Mouse (Mus musculus) gastrocnemius, postnatal 14 days (tissue): ENCODE results near the gene Myh7b. TPM values are rescaled to one million over a fixed set of nuclear protein-coding genes. Genes with fewer than 3 reads are reported as not detected.
"Not testable (repeated sequence)": the region's sequence is repeated elsewhere in the genome, so short reads cannot be mapped to it uniquely, and the experiment has no call there.

ENCODE experiments used
- DNase-seq: peaks from one replicate; pipeline ENCODE4 v3.0.0; 2021; ENCODE audit warnings: mixed read lengths
- intact Hi-C: fragments of 180-260 bp; cut with DNase I; formaldehyde crosslinking; loops from one replicate; pipeline ENCODE4 v1.15.1; 2025; ENCODE audit warnings: low total_unique reads
- total RNA-seq, 2 experiments: library from RNA; stranded (reverse); gene quantifications; 2 replicates each; pipeline ENCODE4 v1.2.3; 2021

Gene Myh7b
- total RNA-seq, 2 experiments from 2014 or later = 1.4 to 2.0 TPM

DNA sequence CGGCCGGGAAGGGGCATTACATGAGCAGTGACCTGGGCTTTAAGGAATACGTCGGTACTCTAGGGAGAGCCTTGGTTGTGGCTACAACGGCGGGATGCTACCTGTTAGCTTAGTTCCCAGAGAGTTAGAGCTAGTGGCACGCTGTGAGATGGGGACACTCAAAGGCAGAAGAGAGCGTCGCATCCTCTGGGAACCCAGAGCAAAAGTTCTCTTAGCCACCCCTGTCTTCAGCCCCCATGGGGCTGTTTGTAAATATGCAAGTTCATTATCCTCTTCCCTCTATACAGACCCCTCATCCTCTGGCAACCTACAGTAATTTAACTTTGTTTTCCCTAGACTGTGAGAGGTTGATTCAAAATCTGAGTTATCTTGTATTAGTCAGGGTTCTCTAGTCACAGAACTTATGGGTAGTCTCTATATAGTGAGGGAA, 18.1 kb upstream of the Myh7b start:
- intact Hi-C loops = no loop called here
- no peak for DNase-seq

GRCm38 (mm10) chr2:155595516-155595915, 15.5 kb upstream of the Myh7b start:
- intact Hi-C loops = no loop called here
- DNase-seq = no peak

DNA sequence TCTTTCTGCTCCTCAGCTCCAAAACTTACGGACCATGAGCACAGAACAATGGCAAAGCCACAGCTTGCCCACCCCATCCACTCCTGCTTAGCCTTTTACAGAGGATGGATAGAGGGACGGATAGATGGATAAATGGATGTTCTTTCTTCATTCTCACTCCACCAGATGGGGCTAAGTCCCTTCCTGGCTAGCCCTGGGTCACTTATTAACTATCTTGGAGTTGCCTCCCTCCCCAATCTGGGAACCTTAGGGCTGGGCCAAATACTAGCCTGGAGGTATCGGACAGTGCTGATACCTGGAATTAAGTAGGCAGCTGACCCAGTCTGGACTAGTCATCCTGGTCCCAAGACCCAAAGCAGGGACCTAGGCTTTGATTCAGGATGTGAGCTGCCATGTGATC, 7.3 kb upstream of the Myh7b start:
- no peak for DNase-seq

DNA sequence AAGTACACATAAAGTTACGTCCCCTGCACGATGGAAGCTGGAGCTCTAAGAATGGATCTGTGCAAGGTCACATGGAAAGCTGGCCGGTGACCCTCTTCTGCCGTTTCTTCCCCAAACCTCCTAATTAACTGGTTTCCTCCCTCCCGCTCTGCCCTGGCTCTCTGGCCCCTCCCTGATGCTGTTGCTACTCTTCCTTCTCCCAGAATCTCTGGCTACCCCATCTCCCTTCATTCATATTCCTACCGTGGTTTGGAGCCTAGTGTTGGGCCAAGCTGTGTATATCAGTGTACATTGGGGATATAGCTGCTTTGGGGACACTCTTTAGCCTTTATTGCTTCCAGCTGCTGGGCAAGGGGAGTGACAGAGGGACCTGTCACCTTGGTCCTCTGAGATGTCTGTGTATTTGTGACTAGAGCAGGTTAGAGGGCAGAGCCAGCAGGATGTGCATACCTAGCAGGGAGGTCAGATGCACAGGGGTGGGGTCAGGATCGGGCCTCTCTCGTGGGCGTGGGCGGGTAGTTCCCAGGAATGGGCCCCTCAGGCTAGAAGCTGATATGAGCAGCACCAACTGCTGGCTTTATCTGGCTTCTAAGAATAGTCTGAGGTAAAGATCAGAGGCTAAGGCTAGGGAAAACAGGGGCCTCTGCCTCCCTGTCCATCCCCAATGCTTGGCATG, 6.3 kb upstream of the Myh7b start:
- no peak for DNase-seq
- intact Hi-C loops = no loop called here

More for the DNA sequence above, 7.3 kb upstream of the Myh7b start:
- intact Hi-C loops = no loop called here

GRCm38 (mm10) chr2:155605236-155605589, 5.8 kb upstream of the Myh7b start:
- DNase-seq, intact Hi-C loops: not testable (repeated sequence)

- intact Hi-C loops = no loop called here
- DNase-seq = no peak
Observed at GRCm38 (mm10) chr2:155606360-155606759, 4.7 kb upstream of the Myh7b start.

GRCm38 (mm10) chr2:155611834-155612550, 980 bp downstream of the Myh7b start:
- DNase-seq = no peak
- intact Hi-C loops = no loop called here

DNA sequence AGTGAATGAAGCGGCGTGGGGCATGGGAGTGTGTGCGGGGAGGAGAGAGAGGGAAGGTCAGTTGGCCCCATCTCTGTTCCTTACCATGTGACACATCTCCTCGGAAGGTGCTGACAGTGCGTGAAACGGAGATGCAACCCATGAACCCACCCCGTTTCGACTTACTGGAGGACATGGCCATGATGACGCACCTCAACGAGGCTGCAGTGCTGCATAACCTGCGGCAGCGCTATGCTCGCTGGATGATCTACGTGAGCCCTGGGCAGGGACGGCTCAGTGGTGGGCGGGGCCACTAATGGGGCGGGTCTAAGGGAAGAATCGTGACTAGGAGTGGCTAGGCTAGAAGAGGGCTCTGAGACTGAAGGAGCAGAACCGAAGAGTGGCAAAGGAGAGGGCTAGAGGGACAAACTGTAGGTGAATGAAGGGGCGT, 2.3 kb downstream of the Myh7b start:
- intact Hi-C loops = no loop called here
- peak; percentile 58 for DNase-seq

DNA sequence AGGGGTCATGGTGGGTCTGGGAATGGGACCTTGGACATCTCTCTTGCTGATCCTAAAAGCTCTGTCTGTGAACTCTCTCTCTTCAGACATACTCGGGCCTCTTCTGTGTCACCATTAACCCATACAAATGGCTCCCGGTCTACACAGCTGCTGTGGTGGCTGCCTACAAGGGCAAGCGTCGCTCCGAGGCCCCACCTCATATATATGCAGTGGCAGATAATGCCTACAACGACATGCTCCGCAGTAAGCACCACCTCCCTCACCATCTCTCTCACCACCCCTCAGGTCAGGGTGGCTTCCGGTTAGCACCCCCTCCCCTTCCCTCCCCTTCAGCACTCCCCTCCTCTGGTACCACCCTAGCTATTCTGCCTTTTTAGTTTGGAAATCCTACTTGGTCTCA, 2.9 kb downstream of the Myh7b start:
- DNase-seq = no peak
- intact Hi-C loops = no loop called here

DNA sequence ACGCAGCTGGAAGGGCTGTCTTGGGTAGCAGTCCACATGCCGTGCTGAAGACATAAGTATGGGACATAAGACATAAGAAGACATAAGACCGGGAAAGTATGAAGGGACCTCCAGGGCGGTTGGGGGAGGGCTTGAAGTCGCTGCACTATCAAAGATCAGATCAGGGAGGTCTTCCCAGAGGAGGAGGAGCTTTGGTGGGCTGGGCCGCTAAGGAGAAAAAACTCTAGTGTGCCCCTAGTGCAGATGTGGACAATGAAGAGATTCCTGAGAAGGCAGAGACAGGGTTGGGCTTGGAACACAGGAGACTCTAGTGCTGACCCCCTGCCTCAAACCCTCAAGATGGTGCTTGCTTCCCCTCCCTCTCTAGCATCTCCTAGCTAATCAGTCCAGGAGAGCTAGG, 6.0 kb downstream of the Myh7b start:
- DNase-seq = no peak
- intact Hi-C loops = no loop called here

DNA sequence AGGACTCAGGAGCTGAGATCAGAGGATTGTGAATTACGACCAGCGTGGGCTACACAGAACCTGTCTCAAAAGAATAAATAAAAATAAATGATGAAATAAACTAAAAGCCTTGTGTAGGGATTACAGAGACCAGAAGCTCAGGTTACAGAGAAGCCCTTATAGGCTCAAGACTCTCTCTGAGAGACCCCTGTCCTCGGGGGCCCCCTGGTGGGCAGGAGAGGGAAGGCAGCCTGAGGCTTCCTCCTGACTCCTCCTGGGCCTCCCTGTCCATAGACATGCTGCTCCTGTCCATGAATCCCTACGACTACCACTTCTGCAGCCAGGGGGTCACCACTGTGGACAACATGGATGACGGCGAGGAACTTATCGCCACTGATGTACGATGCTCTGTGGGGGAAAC, 8.8 kb downstream of the Myh7b start:
- DNase-seq = peak; percentile 88
- intact Hi-C loops = loop anchor here (2.0 kb wide), 1 partner anchor 105 kb away; no protein-coding TSS in a partner anchor

GRCm38 (mm10) chr2:155622606-155623005, 11.6 kb downstream of the Myh7b start:
- DNase-seq = no peak
- intact Hi-C loops = no loop called here

DNA sequence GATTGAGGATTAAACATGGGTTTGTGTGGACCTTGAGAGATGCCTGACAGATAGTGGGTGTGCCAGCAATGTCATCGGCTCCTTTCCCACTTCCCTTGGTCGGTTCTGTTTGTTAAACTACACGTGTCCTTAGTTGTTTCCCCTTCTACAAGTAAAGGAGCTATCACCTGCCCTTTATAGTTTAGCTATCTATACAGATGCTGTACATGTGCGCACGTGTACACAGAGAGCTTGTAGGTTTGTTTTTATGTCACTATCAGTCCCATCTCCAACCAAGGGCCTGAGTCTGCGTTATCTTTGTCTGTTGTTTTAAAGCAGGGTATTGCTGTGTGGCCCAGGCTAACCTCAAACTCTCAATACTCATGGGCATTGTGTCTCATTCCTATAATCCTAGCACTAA, 13.0 kb downstream of the Myh7b start:
- DNase-seq = no peak
- intact Hi-C loops = no loop called here

GRCm38 (mm10) chr2:155624730-155625129, 13.7 kb downstream of the Myh7b start:
- intact Hi-C loops = no loop called here
- no peak for DNase-seq

- DNase-seq = no peak
- intact Hi-C loops = no loop called here
Observed at GRCm38 (mm10) chr2:155626277-155626676, 15.3 kb downstream of the Myh7b start.

- intact Hi-C loops = no loop called here
- DNase-seq = peak; percentile 70
Observed at GRCm38 (mm10) chr2:155627030-155627738, 16.2 kb downstream of the Myh7b start.

GRCm38 (mm10) chr2:155628112-155628511, 17.1 kb downstream of the Myh7b start:
- intact Hi-C loops = no loop called here
- no peak for DNase-seq

DNA sequence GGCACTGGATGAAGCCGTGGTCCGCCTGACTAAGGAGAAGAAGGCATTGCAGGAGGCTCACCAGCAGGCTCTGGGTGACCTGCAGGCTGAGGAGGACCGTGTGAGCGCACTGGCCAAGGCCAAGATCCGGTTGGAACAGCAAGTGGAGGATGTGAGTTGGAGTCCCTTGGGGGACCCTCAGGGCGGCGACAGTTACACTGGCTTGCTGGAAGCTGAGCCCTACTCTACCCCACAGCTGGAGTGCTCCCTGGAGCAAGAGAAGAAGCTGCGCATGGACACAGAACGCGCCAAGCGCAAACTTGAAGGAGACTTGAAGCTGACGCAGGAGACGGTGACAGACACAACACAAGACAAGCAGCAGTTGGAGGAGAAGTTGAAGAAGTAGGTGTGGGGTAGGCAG, 17.5 kb downstream of the Myh7b start:
- intact Hi-C loops = no loop called here
- no peak for DNase-seq

GRCm38 (mm10) chr2:155629231-155629661, 18.2 kb downstream of the Myh7b start:
- intact Hi-C loops = no loop called here
- DNase-seq = peak; percentile 48

DNA sequence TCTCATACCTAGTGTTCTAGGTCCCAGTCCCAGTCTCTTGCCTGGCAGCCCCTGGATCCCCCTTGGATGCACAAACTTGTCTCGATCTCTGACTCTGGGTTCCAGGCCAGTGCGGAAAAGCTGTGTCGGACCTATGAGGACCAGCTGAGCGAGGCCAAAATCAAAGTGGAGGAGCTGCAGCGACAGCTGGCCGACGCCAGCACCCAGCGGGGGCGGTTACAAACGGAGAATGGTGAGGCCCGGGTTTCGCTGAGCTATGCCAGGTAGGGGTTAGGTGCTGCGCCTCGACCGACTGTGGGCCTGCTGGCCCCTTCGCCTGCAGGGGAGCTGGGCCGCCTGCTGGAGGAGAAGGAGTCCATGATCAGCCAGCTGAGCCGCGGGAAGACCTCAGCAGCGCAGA, 19.1 kb downstream of the Myh7b start:
- intact Hi-C loops = no loop called here
- no peak for DNase-seq
